Mouse (Mus musculus) C2C12 (cell line): ENCODE data around the gene Cdca4. TPM values are rescaled to one million over a fixed set of nuclear protein-coding genes. Genes with fewer than 3 reads are reported as not detected.
"Not testable (repeated sequence)": the region's sequence is repeated elsewhere in the genome, so short reads cannot be mapped to it uniquely, and the experiment has no call there.

Experiments used
- H3K27me3 ChIP-seq: one replicate; pipeline ENCODE4 v1.6.1; 2011; ENCODE audit not compliant: control insufficient read depth, insufficient read depth, insufficient read length
- H3K36me3 ChIP-seq: one replicate; pipeline ENCODE4 v1.6.1; 2011; ENCODE audit not compliant: control insufficient read depth, insufficient read depth
- H3K4me3 ChIP-seq: one replicate; pipeline ENCODE4 v1.5.1; 2011; ENCODE audit warnings: mild to moderate bottlenecking, control low read depth; ENCODE audit not compliant: poor library complexity, insufficient read depth, severe bottlenecking
- H3K79me2 ChIP-seq: one replicate; pipeline ENCODE4 v1.6.1; 2011; ENCODE audit not compliant: control insufficient read depth, insufficient read depth
- H3K79me3 ChIP-seq: one replicate; pipeline ENCODE4 v1.6.1; 2011; ENCODE audit warnings: low read depth, control low read depth
- H3ac ChIP-seq: one replicate; pipeline ENCODE3; 2011; ENCODE audit warnings: low read depth; ENCODE audit not compliant: control insufficient read depth, insufficient read length
- CEBPB ChIP-seq: IDR thresholded peaks from one replicate; pipeline ENCODE4 v1.6.1; 2011; ENCODE audit warnings: low read depth, mild to moderate bottlenecking, control low read depth, moderate library complexity
- CTCF ChIP-seq: IDR thresholded peaks from one replicate; pipeline ENCODE4 v1.5.1; 2011; ENCODE audit not compliant: control insufficient read depth, insufficient read depth, insufficient read length
- FOSL1 ChIP-seq: IDR thresholded peaks from one replicate; pipeline ENCODE4 v1.8.0; 2011; ENCODE audit warnings: mild to moderate bottlenecking, low read length; ENCODE audit not compliant: poor library complexity, insufficient read depth, severe bottlenecking
- MAX ChIP-seq: IDR thresholded peaks from one replicate; pipeline ENCODE4 v1.6.1; 2011; ENCODE audit warnings: mild to moderate bottlenecking, control low read depth
- MYOD1 ChIP-seq: IDR thresholded peaks from one replicate; pipeline ENCODE4 v1.6.1; 2011; ENCODE audit warnings: low read depth; ENCODE audit not compliant: control insufficient read depth, insufficient read length
- MYOG ChIP-seq: IDR thresholded peaks from one replicate; pipeline ENCODE4 v1.6.1; 2011; ENCODE audit not compliant: control insufficient read depth, insufficient read length; ENCODE audit errors: extremely low read depth
- USF1 ChIP-seq: IDR thresholded peaks from one replicate; pipeline ENCODE4 v1.6.1; 2011; ENCODE audit warnings: low read depth, mild to moderate bottlenecking, control low read depth, moderate library complexity
- polyA plus RNA-seq: library from polyadenylated mRNA; unstranded; fragments of >200 nt; fragmentation: generic; extraction: Trizol; gene quantifications from one replicate; pipeline ENCODE4 v1.2.1, GENCODE M21; 2012; ENCODE audit warnings: missing spikeins

Cdca4 gene
- polyA plus RNA-seq, 1 experiment, result 61.9 TPM

GRCm38 (mm10) chr12:112847880-112848279 is 18.7 kb upstream of the Cdca4 start:
- Histone ChIP-seq H3K27me3 (no peaks in the 10 kb centered on the region), H3K36me3 (no peaks in the 10 kb centered on the region), H3K79me2 (no peaks in the 10 kb centered on the region), H3K79me3 (no peaks in the 10 kb centered on the region), H3ac (no peak overlapping the region), H3K4me3 (no peak overlapping the region)
- TF ChIP-seq CTCF (no peak), MAX (no peak), MYOG (no peak), CEBPB (no peak), USF1 (no peak), MYOD1 (no peak), FOSL1 (no peak)

GRCm38 (mm10) chr12:112843803-112844202 is 14.6 kb upstream of the Cdca4 start:
- Histone ChIP-seq H3K36me3 (no peaks in the 10 kb centered on the region), H3ac (no peak overlapping the region), H3K79me3 (no peaks in the 10 kb centered on the region), H3K4me3 (no peak overlapping the region), H3K79me2 (no peaks in the 10 kb centered on the region), H3K27me3 (no peaks in the 10 kb centered on the region)
- TF ChIP-seq MAX, result no peak
- peak; percentile 86 for TF ChIP-seq CTCF
- TF ChIP-seq CEBPB, result no peak
- TF ChIP-seq FOSL1, result no peak

- H3ac ChIP-seq, H3K36me3 ChIP-seq: not testable (repeated sequence)
These were observed 12.9 kb upstream of the Cdca4 start for GRCm38 (mm10) chr12:112842128-112842527.

GRCm38 (mm10) chr12:112841338-112841892 is 12.2 kb upstream of the Cdca4 start:
- not testable (repeated sequence) for H3K79me2 ChIP-seq, H3ac ChIP-seq, H3K79me3 ChIP-seq, H3K27me3 ChIP-seq, H3K4me3 ChIP-seq, H3K36me3 ChIP-seq

More at GRCm38 (mm10) chr12:112842128-112842527, 12.9 kb upstream of the Cdca4 start:
- H3K27me3 ChIP-seq, H3K4me3 ChIP-seq, H3K79me2 ChIP-seq, H3K79me3 ChIP-seq: not testable (repeated sequence)

- TF ChIP-seq FOSL1 (no peak), CTCF (no peak), USF1 (no peak), MYOG (no peak), MAX (no peak)
- Histone ChIP-seq H3K79me2 (no peaks in the 10 kb centered on the region), H3ac (no peak overlapping the region), H3K79me3 (no peaks in the 10 kb centered on the region), H3K27me3 (no peaks in the 10 kb centered on the region), H3K4me3 (no peak overlapping the region), H3K36me3 (no peaks in the 10 kb centered on the region)
These were observed 11.2 kb upstream of the Cdca4 start for GRCm38 (mm10) chr12:112840209-112841086.

- Histone ChIP-seq H3K27me3 (no peaks in the 10 kb centered on the region), H3K4me3 (no peak overlapping the region), H3ac (no peak overlapping the region), H3K79me3 (peaks cover 20% of the 10 kb centered on the region), H3K79me2 (peaks cover 28% of the 10 kb centered on the region), H3K36me3 (peaks cover 12% of the 10 kb centered on the region)
- TF ChIP-seq CTCF (no peak), MAX (no peak), MYOD1 (no peak), CEBPB (no peak), USF1 (no peak), MYOG (no peak), FOSL1 (no peak)
These were observed 5.8 kb upstream of the Cdca4 start for GRCm38 (mm10) chr12:112835046-112835445.
